Mouse (Mus musculus) hindbrain, embryonic 11.5 days (tissue): ENCODE data around the gene Rogdi. TPM values are rescaled to one million over a fixed set of nuclear protein-coding genes. Genes with fewer than 3 reads are reported as not detected.
A peak's percentile ranks its signal among the peaks of the same experiment; 100 is the strongest.

Experiments
- ATAC-seq: fragments of 200-750 bp; cut with Nextera tagmentation; 2 replicates; pipeline ENCODE4 v1.8.0; 2017; ENCODE audit warnings: mild to moderate bottlenecking, moderate TSS enrichment, moderate library complexity; ENCODE audit not compliant: low FRiP score
- DNase-seq: peaks from one replicate; pipeline ENCODE4 v3.0.0-alpha.2; 2015; ENCODE audit warnings: low spot score
- H3K27ac ChIP-seq: fragments of 300-500 bp; sonication (generic); 2 replicates; pipeline ENCODE4 v1.5.1; 2014; ENCODE audit warnings: mild to moderate bottlenecking, low read depth, low read length
- H3K27me3 ChIP-seq: fragments of 300-500 bp; sonication (generic); 2 replicates; pipeline ENCODE4 v1.6.1; 2014; ENCODE audit warnings: mild to moderate bottlenecking, low read length, moderate library complexity, mixed read lengths; ENCODE audit not compliant: control insufficient read depth, insufficient read depth
- H3K36me3 ChIP-seq: fragments of 300-500 bp; sonication (generic); 2 replicates; pipeline ENCODE4 v1.6.1; 2014; ENCODE audit warnings: mild to moderate bottlenecking, low read length, moderate library complexity, mixed read lengths; ENCODE audit not compliant: control insufficient read depth, insufficient read depth
- H3K4me1 ChIP-seq: fragments of 300-500 bp; sonication (generic); replicated peaks from 2 replicates; pipeline ENCODE4 v1.6.1; 2014; ENCODE audit warnings: low read length, mixed read lengths; ENCODE audit not compliant: control insufficient read depth, insufficient read depth
- H3K4me2 ChIP-seq: fragments of 300-500 bp; sonication (generic); replicated peaks from 2 replicates; pipeline ENCODE4 v1.6.1; 2014; ENCODE audit warnings: mild to moderate bottlenecking, low read depth, low read length
- H3K4me3 ChIP-seq: fragments of 300-500 bp; sonication (generic); 2 replicates; pipeline ENCODE4 v1.5.1; 2014; ENCODE audit warnings: low read depth, low read length
- H3K9ac ChIP-seq: fragments of 300-500 bp; sonication (generic); 2 replicates; pipeline ENCODE4 v1.6.1; 2014; ENCODE audit warnings: low read depth, low read length
- H3K9me3 ChIP-seq: fragments of 300-500 bp; sonication (generic); 2 replicates; pipeline ENCODE4 v1.6.1; 2016; ENCODE audit warnings: low read length; ENCODE audit not compliant: control insufficient read depth
- WGBS: fragments of 180-500 bp; shearing (Covaris S2); extraction: QIAGEN DNeasy Blood & Tissue Kit; methylation state at CpG from one replicate; pipeline ENCODE4 v1.1.7; 2014; 5-methylcytosine and 5-hydroxymethylcytosine counted together
- polyA plus RNA-seq: library from polyadenylated mRNA; unstranded; fragments of >200 nt; fragmentation: Nextera tagmentation; extraction: Ambion mirVana; gene quantifications from 2 replicates; pipeline ENCODE4 v1.2.1, GENCODE M21; 2014

Rogdi gene
- polyA plus RNA-seq, 1 experiment from 2014 or later: 84.9 TPM

GRCm38 (mm10) chr16:5029847-5030246, 16.5 kb upstream of the Rogdi start:
- Histone ChIP-seq H3K4me3 (no peak overlapping the region), H3K4me2 (no peak overlapping the region), H3K27me3 (no peaks in the 10 kb centered on the region), H3K27ac (no peak overlapping the region), H3K36me3 (peaks cover 26% of the 10 kb centered on the region), H3K9ac (no peak overlapping the region), H3K4me1 (no peaks in the 10 kb centered on the region), H3K9me3 (no peaks in the 10 kb centered on the region)
- WGBS: 76% methylated on average over 2 of the region's 2 CpGs
- DNase-seq (no peak), ATAC-seq (no peak)

GRCm38 (mm10) chr16:5024021-5024420, 10.7 kb upstream of the Rogdi start:
- peaks cover 31% of the 10 kb centered on the region for H3K36me3 ChIP-seq
- ATAC-seq (no peak), DNase-seq (no peak)
- WGBS: 99% methylated on average over 3 of the region's 3 CpGs
- no peaks in the 10 kb centered on the region for H3K27me3 ChIP-seq
- H3K4me2 ChIP-seq: no peak overlapping the region
- H3K27ac ChIP-seq: no peak overlapping the region
- no peaks in the 10 kb centered on the region for H3K4me1 ChIP-seq
- no peak overlapping the region for H3K9ac ChIP-seq
- H3K4me3 ChIP-seq: no peak overlapping the region
- no peaks in the 10 kb centered on the region for H3K9me3 ChIP-seq

GRCm38 (mm10) chr16:5014578-5014977, 1.2 kb upstream of the Rogdi start:
- Histone ChIP-seq H3K4me2 (no peak overlapping the region), H3K36me3 (peaks cover 11% of the 10 kb centered on the region; the same call in 1 of the 2 replicates), H3K4me3 (no peak overlapping the region), H3K9ac (no peak overlapping the region), H3K4me1 (no peaks in the 10 kb centered on the region; the same call in 1 of the 2 replicates), H3K27me3 (no peaks in the 10 kb centered on the region), H3K9me3 (no peaks in the 10 kb centered on the region), H3K27ac (no peak overlapping the region)
- WGBS: 94% methylated on average over 4 of the region's 4 CpGs
- no peak for DNase-seq
- no peak for ATAC-seq

GRCm38 (mm10) chr16:5012036-5013005, 1.0 kb downstream of the Rogdi start:
- DNase-seq (no peak), ATAC-seq (no peak)
- WGBS: 57% methylated on average over 13 of the region's 13 CpGs
- Histone ChIP-seq H3K9me3 (no peaks in the 10 kb centered on the region), H3K4me2 (peak overlapping the region; percentile 60), H3K36me3 (peaks cover 2% of the 10 kb centered on the region; the same call in 1 of the 2 replicates), H3K27ac (no peak overlapping the region), H3K9ac (peak overlapping the region; percentile 74), H3K27me3 (no peaks in the 10 kb centered on the region), H3K4me1 (no peaks in the 10 kb centered on the region; the same call in 1 of the 2 replicates), H3K4me3 (peak overlapping the region; percentile 66)

GRCm38 (mm10) chr16:5011285-5011684, 2.1 kb downstream of the Rogdi start:
- H3K4me2 ChIP-seq: no peak overlapping the region
- H3K9me3 ChIP-seq: no peaks in the 10 kb centered on the region
- H3K9ac ChIP-seq: no peak overlapping the region
- 91% methylated on average over 7 of the region's 7 CpGs for WGBS
- H3K4me1 ChIP-seq: no peaks in the 10 kb centered on the region; the same call in 1 of the 2 replicates
- H3K27me3 ChIP-seq: no peaks in the 10 kb centered on the region
- no peak overlapping the region for H3K4me3 ChIP-seq
- H3K36me3 ChIP-seq: no peaks in the 10 kb centered on the region; the same call in 1 of the 2 replicates
- DNase-seq: no peak
- no peak overlapping the region for H3K27ac ChIP-seq
- ATAC-seq: no peak

- no peaks in the 10 kb centered on the region for H3K36me3 ChIP-seq
- H3K4me3 ChIP-seq: no peak overlapping the region
- no peak overlapping the region for H3K27ac ChIP-seq
- H3K27me3 ChIP-seq: no peaks in the 10 kb centered on the region
- 91% methylated on average over 10 of the region's 10 CpGs for WGBS
- H3K4me1 ChIP-seq: no peaks in the 10 kb centered on the region; the same call in 1 of the 2 replicates
- DNase-seq: no peak
- no peak overlapping the region for H3K4me2 ChIP-seq
- H3K9me3 ChIP-seq: no peaks in the 10 kb centered on the region
- H3K9ac ChIP-seq: no peak overlapping the region
- no peak for ATAC-seq
These were observed 2.9 kb downstream of the Rogdi start for GRCm38 (mm10) chr16:5010371-5010935.

- H3K9ac ChIP-seq: no peak overlapping the region
- no peak overlapping the region for H3K4me3 ChIP-seq
- ATAC-seq (no peak), DNase-seq (no peak)
- H3K27me3 ChIP-seq: no peaks in the 10 kb centered on the region
- WGBS: 86% methylated on average over 12 of the region's 12 CpGs
- H3K36me3 ChIP-seq: no peaks in the 10 kb centered on the region
- H3K9me3 ChIP-seq: no peaks in the 10 kb centered on the region
- H3K4me2 ChIP-seq: no peak overlapping the region
- H3K27ac ChIP-seq: no peak overlapping the region
- H3K4me1 ChIP-seq: no peaks in the 10 kb centered on the region; the same call in 1 of the 2 replicates
These were observed 5.3 kb downstream of the Rogdi start for GRCm38 (mm10) chr16:5008076-5008475.

- Histone ChIP-seq H3K27ac (no peak overlapping the region), H3K4me3 (no peak overlapping the region), H3K4me1 (no peaks in the 10 kb centered on the region; the same call in 1 of the 2 replicates), H3K9ac (no peak overlapping the region), H3K4me2 (no peak overlapping the region), H3K36me3 (no peaks in the 10 kb centered on the region), H3K27me3 (no peaks in the 10 kb centered on the region), H3K9me3 (no peaks in the 10 kb centered on the region)
- no peak for DNase-seq
- ATAC-seq: no peak
- WGBS: 46% methylated on average over 6 of the region's 6 CpGs
These were observed 5.9 kb downstream of the Rogdi start for GRCm38 (mm10) chr16:5007492-5007891.
